Mouse (Mus musculus): ENCODE results near the gene Cbll1. TPM values are rescaled to one million over a fixed set of nuclear protein-coding genes. Genes with fewer than 3 reads are reported as not detected.

Gene Cbll1
- polyA plus RNA-seq, 1 experiment from 2014 or later, result 11.9 TPM

- H3K9me3 ChIP-seq (ENCODE audit: low read length), result no peaks in the 10 kb centered on the region
- no peak overlapping the region for H3K4me2 ChIP-seq (replicated peaks; ENCODE audit: low read depth, low read length)
- H3K27me3 ChIP-seq (ENCODE audit: insufficient read depth, low read length), result no peaks in the 10 kb centered on the region
- no peak overlapping the region for H3K27ac ChIP-seq (ENCODE audit: low read length)
- 76% methylated on average over 6 of the region's 6 CpGs for WGBS
- H3K4me1 ChIP-seq (ENCODE audit: insufficient read depth, low read length), result no peaks in the 10 kb centered on the region
- no peak overlapping the region for H3K9ac ChIP-seq (replicated peaks; ENCODE audit: low read length)
- no peaks in the 10 kb centered on the region for H3K36me3 ChIP-seq (ENCODE audit: insufficient read depth, low read length)
- H3K4me3 ChIP-seq (ENCODE audit: low read length), result no peak overlapping the region
- ATAC-seq (ENCODE audit: low FRiP score, low TSS enrichment), result no peak
Measured at GRCm38 (mm10) chr12:31527407-31527806, 28.0 kb upstream of the Cbll1 start.

GRCm38 (mm10) chr12:31521371-31521770 is 22.0 kb upstream of the Cbll1 start:
- 84% methylated on average over 3 of the region's 3 CpGs for WGBS
- no peak overlapping the region for H3K9ac ChIP-seq (replicated peaks; ENCODE audit: low read length)
- no peaks in the 10 kb centered on the region for H3K36me3 ChIP-seq (ENCODE audit: insufficient read depth, low read length)
- no peaks in the 10 kb centered on the region for H3K27me3 ChIP-seq (ENCODE audit: insufficient read depth, low read length)
- H3K4me3 ChIP-seq (ENCODE audit: low read length), result no peak overlapping the region
- H3K9me3 ChIP-seq (ENCODE audit: low read length), result no peaks in the 10 kb centered on the region
- no peak overlapping the region for H3K27ac ChIP-seq (ENCODE audit: low read length)
- ATAC-seq (ENCODE audit: low FRiP score, low TSS enrichment), result no peak
- no peaks in the 10 kb centered on the region for H3K4me1 ChIP-seq (ENCODE audit: insufficient read depth, low read length)
- H3K4me2 ChIP-seq (replicated peaks; ENCODE audit: low read depth, low read length), result no peak overlapping the region

- Histone ChIP-seq H3K9ac (replicated peaks; ENCODE audit: low read length) (no peak overlapping the region), H3K27me3 (ENCODE audit: insufficient read depth, low read length) (no peaks in the 10 kb centered on the region), H3K4me2 (replicated peaks; ENCODE audit: low read depth, low read length) (no peak overlapping the region), H3K36me3 (ENCODE audit: insufficient read depth, low read length) (no peaks in the 10 kb centered on the region), H3K4me1 (ENCODE audit: insufficient read depth, low read length) (no peaks in the 10 kb centered on the region), H3K4me3 (ENCODE audit: low read length) (no peak overlapping the region), H3K27ac (ENCODE audit: low read length) (no peak overlapping the region), H3K9me3 (ENCODE audit: low read length) (no peaks in the 10 kb centered on the region)
- no peak for ATAC-seq (ENCODE audit: low FRiP score, low TSS enrichment)
- WGBS, result 66% methylated on average over 6 of the region's 6 CpGs
Measured at GRCm38 (mm10) chr12:31520119-31520518, 20.7 kb upstream of the Cbll1 start.

DNA sequence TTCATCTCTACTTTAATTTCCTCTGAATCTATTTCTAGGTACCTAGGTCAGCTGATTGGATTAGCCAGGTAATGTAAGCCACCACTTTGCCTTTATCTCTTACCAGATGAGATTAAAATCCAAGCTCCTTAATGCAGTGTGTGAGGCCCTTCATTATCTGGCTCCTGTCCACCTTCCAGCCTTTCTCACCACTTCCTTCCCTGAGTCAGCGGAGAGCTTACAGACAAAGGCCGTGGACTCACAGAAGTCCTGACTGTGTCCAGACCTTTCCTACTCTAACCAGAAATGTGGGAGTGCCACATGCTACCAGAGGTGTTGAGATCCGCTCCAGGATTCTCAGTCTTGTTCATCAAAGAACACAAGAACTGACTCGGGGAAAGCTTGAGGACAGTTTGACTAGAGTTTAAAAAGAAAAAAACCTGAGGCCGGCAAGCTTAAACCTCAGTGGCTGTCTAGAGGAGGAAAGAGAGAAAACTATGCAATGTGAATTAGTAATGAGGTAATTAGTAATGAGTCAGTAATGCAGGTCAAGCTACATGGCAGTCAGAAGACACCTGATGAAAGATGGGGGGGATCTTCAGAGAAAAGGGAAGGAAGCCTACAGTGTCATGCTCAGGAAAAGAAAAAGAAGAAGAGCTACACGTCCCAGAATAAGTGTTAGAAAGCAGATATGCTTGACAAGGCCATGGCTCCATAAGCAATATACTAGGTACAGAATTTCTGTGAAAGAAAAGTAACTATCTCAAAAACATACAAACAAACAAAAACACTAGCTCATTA is 14.5 kb upstream of the Cbll1 start:
- WGBS, result 68% methylated on average over 6 of the region's 6 CpGs
- no peak overlapping the region for H3K4me3 ChIP-seq (ENCODE audit: low read length)
- no peaks in the 10 kb centered on the region for H3K27me3 ChIP-seq (ENCODE audit: insufficient read depth, low read length)
- H3K36me3 ChIP-seq (ENCODE audit: insufficient read depth, low read length), result no peaks in the 10 kb centered on the region
- no peak for ATAC-seq (ENCODE audit: low FRiP score, low TSS enrichment)
- H3K4me2 ChIP-seq (replicated peaks; ENCODE audit: low read depth, low read length), result no peak overlapping the region
- H3K27ac ChIP-seq (ENCODE audit: low read length), result no peak overlapping the region
- no peak overlapping the region for H3K9ac ChIP-seq (replicated peaks; ENCODE audit: low read length)
- no peaks in the 10 kb centered on the region for H3K4me1 ChIP-seq (ENCODE audit: insufficient read depth, low read length)
- H3K9me3 ChIP-seq (ENCODE audit: low read length), result no peaks in the 10 kb centered on the region

GRCm38 (mm10) chr12:31512634-31513411 is 13.4 kb upstream of the Cbll1 start:
- no peaks in the 10 kb centered on the region for H3K27me3 ChIP-seq (ENCODE audit: insufficient read depth, low read length)
- no peaks in the 10 kb centered on the region for H3K9me3 ChIP-seq (ENCODE audit: low read length)
- no peak for ATAC-seq (ENCODE audit: low FRiP score, low TSS enrichment)
- H3K4me3 ChIP-seq (ENCODE audit: low read length), result no peak overlapping the region
- no peaks in the 10 kb centered on the region for H3K4me1 ChIP-seq (ENCODE audit: insufficient read depth, low read length)
- H3K9ac ChIP-seq (replicated peaks; ENCODE audit: low read length), result no peak overlapping the region
- no peak overlapping the region for H3K27ac ChIP-seq (ENCODE audit: low read length)
- H3K4me2 ChIP-seq (replicated peaks; ENCODE audit: low read depth, low read length), result no peak overlapping the region
- WGBS, result 81% methylated on average over 14 of the region's 14 CpGs
- no peaks in the 10 kb centered on the region for H3K36me3 ChIP-seq (ENCODE audit: insufficient read depth, low read length)

DNA sequence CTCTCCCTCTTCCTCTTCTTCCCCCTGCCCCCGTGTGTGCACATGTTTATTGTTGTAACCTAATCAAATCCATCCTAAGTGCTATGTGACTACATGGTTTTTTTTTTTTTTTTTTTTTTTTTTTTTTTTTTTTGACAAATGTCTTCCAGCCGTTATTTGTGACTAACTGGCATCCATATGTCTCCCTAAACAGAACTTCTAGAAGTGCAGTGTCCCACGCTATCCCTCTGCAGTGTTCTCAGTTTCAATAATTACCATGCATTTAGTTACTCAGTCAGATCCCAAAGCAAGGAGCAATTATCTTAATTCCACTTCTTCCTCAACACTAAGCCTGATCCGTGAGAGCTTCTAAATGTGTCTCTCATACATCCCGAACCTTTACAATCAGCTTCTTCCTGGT is 11.8 kb upstream of the Cbll1 start:
- no peak for ATAC-seq (ENCODE audit: low FRiP score, low TSS enrichment)
- no peaks in the 10 kb centered on the region for H3K4me1 ChIP-seq (ENCODE audit: insufficient read depth, low read length)
- no peak overlapping the region for H3K4me2 ChIP-seq (replicated peaks; ENCODE audit: low read depth, low read length)
- WGBS, result 69% methylated on average over 4 of the region's 5 CpGs
- H3K9me3 ChIP-seq (ENCODE audit: low read length), result no peaks in the 10 kb centered on the region
- H3K27me3 ChIP-seq (ENCODE audit: insufficient read depth, low read length), result no peaks in the 10 kb centered on the region
- no peak overlapping the region for H3K27ac ChIP-seq (ENCODE audit: low read length)
- H3K9ac ChIP-seq (replicated peaks; ENCODE audit: low read length), result no peak overlapping the region
- H3K4me3 ChIP-seq (ENCODE audit: low read length), result no peak overlapping the region
- H3K36me3 ChIP-seq (ENCODE audit: insufficient read depth, low read length), result no peaks in the 10 kb centered on the region

DNA sequence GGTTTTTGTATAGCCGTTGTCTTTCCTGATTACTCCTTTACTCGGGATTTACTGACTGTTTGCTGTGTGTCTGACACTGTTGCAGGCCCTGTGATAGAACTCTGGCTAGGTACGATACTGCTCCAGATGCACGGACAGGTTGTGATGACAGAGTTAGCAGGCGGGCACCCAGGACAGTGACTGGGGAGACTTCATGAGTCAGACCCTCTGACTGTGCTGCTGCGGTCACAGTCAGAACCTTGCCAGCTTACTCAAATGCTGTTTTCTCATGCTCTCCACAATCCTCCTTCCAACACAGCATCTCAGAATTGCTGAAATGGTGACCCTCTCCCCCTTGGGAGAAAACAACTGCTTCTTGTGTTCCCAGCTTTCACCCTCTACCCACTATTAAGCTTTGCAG is 9.1 kb upstream of the Cbll1 start:
- Histone ChIP-seq H3K9ac (replicated peaks; ENCODE audit: low read length) (no peak overlapping the region), H3K4me1 (ENCODE audit: insufficient read depth, low read length) (no peaks in the 10 kb centered on the region), H3K9me3 (ENCODE audit: low read length) (no peaks in the 10 kb centered on the region), H3K27ac (ENCODE audit: low read length) (no peak overlapping the region), H3K4me2 (replicated peaks; ENCODE audit: low read depth, low read length) (no peak overlapping the region), H3K27me3 (ENCODE audit: insufficient read depth, low read length) (no peaks in the 10 kb centered on the region), H3K36me3 (ENCODE audit: insufficient read depth, low read length) (no peaks in the 10 kb centered on the region), H3K4me3 (ENCODE audit: low read length) (no peak overlapping the region)
- WGBS, result 91% methylated on average over 6 of the region's 6 CpGs
- ATAC-seq (ENCODE audit: low FRiP score, low TSS enrichment), result no peak

GRCm38 (mm10) chr12:31507718-31508364 is 8.4 kb upstream of the Cbll1 start:
- no peak overlapping the region for H3K4me3 ChIP-seq (ENCODE audit: low read length)
- 43% methylated on average over 6 of the region's 6 CpGs for WGBS
- no peak overlapping the region for H3K4me2 ChIP-seq (replicated peaks; ENCODE audit: low read depth, low read length)
- ATAC-seq (ENCODE audit: low FRiP score, low TSS enrichment), result no peak
- no peaks in the 10 kb centered on the region for H3K4me1 ChIP-seq (ENCODE audit: insufficient read depth, low read length)
- no peak overlapping the region for H3K9ac ChIP-seq (replicated peaks; ENCODE audit: low read length)
- no peaks in the 10 kb centered on the region for H3K36me3 ChIP-seq (ENCODE audit: insufficient read depth, low read length)
- H3K27me3 ChIP-seq (ENCODE audit: insufficient read depth, low read length), result no peaks in the 10 kb centered on the region
- H3K27ac ChIP-seq (ENCODE audit: low read length), result no peak overlapping the region
- H3K9me3 ChIP-seq (ENCODE audit: low read length), result no peaks in the 10 kb centered on the region

- H3K36me3 ChIP-seq (ENCODE audit: insufficient read depth, low read length), result no peaks in the 10 kb centered on the region
- H3K27ac ChIP-seq (ENCODE audit: low read length), result no peak overlapping the region
- H3K9ac ChIP-seq (replicated peaks; ENCODE audit: low read length), result no peak overlapping the region
- no peak overlapping the region for H3K4me3 ChIP-seq (ENCODE audit: low read length)
- H3K4me2 ChIP-seq (replicated peaks; ENCODE audit: low read depth, low read length), result no peak overlapping the region
- H3K4me1 ChIP-seq (ENCODE audit: insufficient read depth, low read length), result peaks cover 4% of the 10 kb centered on the region
- no peak for ATAC-seq (ENCODE audit: low FRiP score, low TSS enrichment)
- no peaks in the 10 kb centered on the region for H3K9me3 ChIP-seq (ENCODE audit: low read length)
- H3K27me3 ChIP-seq (ENCODE audit: insufficient read depth, low read length), result no peaks in the 10 kb centered on the region
Measured at GRCm38 (mm10) chr12:31503211-31503610, 3.8 kb upstream of the Cbll1 start.

GRCm38 (mm10) chr12:31501266-31501665 is 1.9 kb upstream of the Cbll1 start:
- WGBS, result 49% methylated on average over 4 of the region's 4 CpGs
- Histone ChIP-seq H3K27ac (ENCODE audit: low read length) (no peak overlapping the region), H3K4me3 (ENCODE audit: low read length) (no peak overlapping the region), H3K9me3 (ENCODE audit: low read length) (no peaks in the 10 kb centered on the region), H3K4me1 (ENCODE audit: insufficient read depth, low read length) (peaks cover 10% of the 10 kb centered on the region), H3K36me3 (ENCODE audit: insufficient read depth, low read length) (no peaks in the 10 kb centered on the region), H3K27me3 (ENCODE audit: insufficient read depth, low read length) (no peaks in the 10 kb centered on the region), H3K9ac (replicated peaks; ENCODE audit: low read length) (no peak overlapping the region), H3K4me2 (replicated peaks; ENCODE audit: low read depth, low read length) (no peak overlapping the region)
- no peak for ATAC-seq (ENCODE audit: low FRiP score, low TSS enrichment)
